Mouse (Mus musculus) adrenal gland, postnatal 25 days (tissue): Measurements from ENCODE around the gene Man1a2. TPM values are rescaled to one million over a fixed set of nuclear protein-coding genes. Genes with fewer than 3 reads are reported as not detected.

Experiments used
- total RNA-seq: library from RNA; stranded (reverse); gene quantifications from 2 replicates; pipeline ENCODE4 v1.2.3, GENCODE M21; 2021

The Man1a2 gene
- total RNA-seq, 1 experiment from 2014 or later, result 124 TPM

Other genes with a start within 250 kb of the Man1a2 start
- gene Tent5c, start 196.2 kb downstream of the Man1a2 start, total RNA-seq, result 6.7 and 6.8 TPM in 2 replicates
- gene Vtcn1, start 140.0 kb upstream of the Man1a2 start, total RNA-seq, result 0.71 TPM in 1 of 2 replicates, not detected in the other
- gene Trim45, start 236.7 kb upstream of the Man1a2 start, total RNA-seq, result 4.9 and 5.0 TPM in 2 replicates